Mouse (Mus musculus) cerebellum, adult 18-20 months (tissue): ENCODE measurements around the gene Tescl.

Experiments
- DNase-seq, 2 experiments: peaks; one replicate each; pipeline ENCODE4 v3.0.0; 2021

Gene Tescl

GRCm38 (mm10) chr7:24298973-24299708, 34.6 kb downstream of the Tescl start:
- peak; percentile 88 to 90 for DNase-seq

GRCm38 (mm10) chr7:24298635-24298972, 35.1 kb downstream of the Tescl start:
- DNase-seq, result peak in 1 of 2 experiments; percentile 19

DNA sequence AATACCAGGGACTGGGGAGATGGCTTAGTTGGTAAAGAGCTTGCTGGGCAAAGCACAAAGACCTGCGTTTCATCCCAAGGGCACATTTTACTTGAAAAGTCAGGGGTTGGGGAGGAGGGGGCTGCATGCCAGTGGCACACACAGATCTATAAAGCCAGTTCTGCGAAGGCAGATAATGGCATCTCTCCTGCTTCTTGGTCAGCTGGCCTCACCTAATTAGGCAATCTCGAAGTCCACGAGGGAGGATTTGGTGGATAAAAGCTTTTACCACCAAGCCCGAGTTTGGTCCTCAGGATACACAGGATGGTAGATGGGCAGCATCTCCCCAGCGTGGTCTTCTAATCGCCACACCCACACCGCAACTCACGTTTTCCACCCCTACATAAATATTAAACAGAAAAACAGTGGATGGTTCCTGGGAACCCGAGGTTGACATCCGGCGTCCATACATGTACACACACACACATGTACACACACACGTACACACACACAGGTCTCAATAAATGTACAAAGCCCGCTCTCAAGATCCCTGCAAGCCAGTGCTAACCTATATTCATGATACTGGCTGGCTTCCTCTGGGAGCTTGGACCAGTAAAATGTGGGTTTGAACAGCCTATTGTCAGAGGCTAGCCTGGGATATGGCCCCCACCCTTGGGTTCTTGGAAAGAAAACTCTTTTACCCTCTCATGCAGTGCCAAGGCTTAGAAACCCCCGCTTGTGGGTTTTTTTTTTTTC, 36.2 kb downstream of the Tescl start:
- no peak for DNase-seq

DNA sequence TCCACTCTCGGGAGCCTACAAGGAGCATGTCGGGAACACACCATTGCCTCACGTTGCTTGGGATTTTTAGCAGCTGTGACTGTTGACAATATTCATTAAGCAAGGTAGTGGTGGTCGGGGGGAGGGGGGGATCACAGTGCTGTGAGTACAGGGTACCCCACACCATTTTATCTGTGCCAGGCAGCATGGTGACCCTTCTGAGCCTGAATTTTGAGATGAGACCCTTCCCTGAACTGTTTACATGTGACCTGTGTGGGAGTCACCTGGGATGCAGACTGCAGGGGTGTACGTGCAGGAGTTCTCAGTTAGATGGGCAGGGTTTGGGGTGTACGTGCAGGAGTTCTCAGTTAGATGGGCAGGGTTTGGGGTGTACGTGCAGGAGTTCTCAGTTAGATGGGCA, 37.4 kb downstream of the Tescl start:
- DNase-seq, result no peak

GRCm38 (mm10) chr7:24295376-24295775, 38.4 kb downstream of the Tescl start:
- DNase-seq, result no peak

DNA sequence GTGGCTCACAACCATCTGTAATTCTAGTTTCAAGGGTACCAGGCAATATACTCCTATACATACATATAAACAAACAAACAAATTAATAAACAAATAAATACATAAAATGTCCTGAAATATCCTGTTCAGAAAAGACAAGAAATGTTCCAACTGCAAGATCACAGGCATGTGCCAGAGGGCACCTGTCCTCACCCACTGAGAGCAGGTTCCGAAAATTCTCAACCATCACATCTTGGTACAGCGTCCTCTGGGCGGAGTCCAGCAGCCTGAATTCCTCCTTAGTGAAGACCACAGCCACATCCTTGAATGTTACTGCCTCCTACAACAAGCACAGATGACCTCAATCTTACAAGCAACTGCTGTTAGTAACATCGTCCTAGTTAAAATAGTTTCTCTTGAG, 39.0 kb downstream of the Tescl start:
- DNase-seq, result no peak

DNA sequence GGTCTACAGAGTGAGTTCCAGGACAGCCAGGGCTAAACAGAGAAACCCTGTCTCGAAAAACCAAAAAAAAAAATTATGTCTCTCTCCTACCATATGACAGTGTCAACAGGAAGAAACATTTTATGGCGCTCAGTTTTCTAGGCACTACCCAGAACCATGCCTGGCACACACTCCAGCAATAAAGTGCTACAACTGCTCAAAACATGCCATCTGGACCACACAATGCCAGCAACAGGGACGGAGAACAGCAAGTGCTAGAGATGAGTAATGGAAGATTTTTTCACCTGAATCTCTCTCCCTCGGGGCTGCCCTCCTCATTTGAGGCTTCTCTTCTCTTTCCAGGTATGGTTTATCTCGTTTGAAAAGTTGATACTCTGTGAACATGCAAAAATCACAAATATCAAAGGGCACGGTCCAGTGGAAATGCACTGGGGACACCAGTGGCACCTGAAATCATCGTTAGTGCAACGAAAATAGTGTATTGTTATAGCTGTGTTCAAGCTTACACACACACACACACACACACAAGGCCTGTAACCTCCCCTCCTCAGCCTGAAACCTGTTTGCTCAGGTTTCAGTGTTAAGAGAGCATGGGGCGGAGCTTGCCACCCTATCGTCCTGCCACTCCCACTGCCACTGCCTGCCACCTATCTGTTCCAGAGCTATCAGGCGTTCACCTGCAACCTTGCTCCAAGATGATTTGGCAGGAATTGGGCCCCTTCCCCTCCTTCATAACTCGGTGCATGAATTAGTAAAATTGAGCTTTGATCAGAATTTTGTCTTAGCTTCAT, 40.5 kb downstream of the Tescl start:
- DNase-seq, result no peak

- DNase-seq, result no peak
Observed at GRCm38 (mm10) chr7:24291387-24292090, 42.2 kb downstream of the Tescl start.

GRCm38 (mm10) chr7:24290106-24290693, 43.5 kb downstream of the Tescl start:
- no peak for DNase-seq

DNA sequence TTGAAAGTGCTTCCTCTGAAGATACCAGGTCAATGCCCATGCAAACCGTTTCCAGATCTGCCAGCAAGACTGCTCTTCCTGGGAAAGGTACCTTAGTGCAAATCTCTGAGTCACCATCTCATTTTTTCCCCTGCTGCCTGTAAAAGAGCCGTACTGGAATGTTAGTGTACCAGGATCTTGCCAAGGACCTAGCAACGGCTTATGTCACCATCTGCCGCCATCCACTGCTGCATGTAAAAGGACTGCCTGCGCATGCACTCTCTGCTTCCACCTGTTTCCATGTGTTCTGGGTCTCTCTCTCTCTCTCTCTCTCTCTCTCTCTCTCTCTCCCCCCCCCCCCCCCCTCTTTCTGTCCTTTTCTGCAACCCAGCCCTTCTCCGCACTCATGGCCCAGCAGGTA, 45.2 kb downstream of the Tescl start:
- peak in 1 of 2 experiments; percentile 25 for DNase-seq

DNA sequence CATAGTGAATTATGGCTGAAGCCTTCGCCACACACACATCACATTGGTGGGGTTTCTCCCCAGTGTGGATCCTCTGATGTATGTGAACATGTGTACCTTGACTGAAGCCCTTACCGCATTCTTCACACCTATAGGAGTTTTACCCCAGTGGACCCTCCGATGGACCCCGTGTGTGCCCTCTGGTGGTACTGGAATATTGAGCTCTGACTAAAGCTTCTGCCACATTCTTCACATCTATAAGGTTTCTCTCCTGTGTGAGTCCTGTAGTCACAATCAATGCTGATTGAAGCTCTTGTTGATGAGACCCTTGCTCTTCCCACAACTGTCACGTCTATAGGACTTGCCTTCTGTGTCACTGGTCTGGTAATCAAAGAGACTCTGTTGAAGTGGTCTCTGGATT, 46.1 kb downstream of the Tescl start:
- DNase-seq, result no peak

- no peak for DNase-seq
Observed at GRCm38 (mm10) chr7:24286916-24287315, 46.8 kb downstream of the Tescl start.

- DNase-seq, result no peak
Observed at GRCm38 (mm10) chr7:24286090-24286489, 47.6 kb downstream of the Tescl start.
